Mouse (Mus musculus): ENCODE results near the gene Gm20388. TPM values are rescaled to one million over a fixed set of nuclear protein-coding genes. Genes with fewer than 3 reads are reported as not detected.

Gene Gm20388
- total and polyA plus RNA-seq, 2 experiments from 2014 or later: 51.3 TPM; not detected in 1

- TF ChIP-seq CTCF (IDR thresholded peaks at IDR 0.05; ENCODE audit: low read depth): no peak
- H3K27me3 ChIP-seq (ENCODE audit: insufficient read depth, low read length): no peaks in the 10 kb centered on the region
- no peaks in the 10 kb centered on the region for H3K36me3 ChIP-seq (ENCODE audit: insufficient read depth)
- H3K9ac ChIP-seq: peak overlapping the region; percentile 70; the same call in 1 of the 2 replicates
- H3K27ac ChIP-seq (ENCODE audit: low read depth, low read length): peak overlapping the region; percentile 57
- no peaks in the 10 kb centered on the region for H3K9me3 ChIP-seq (ENCODE audit: low read length)
- H3K4me3 ChIP-seq (ENCODE audit: low read depth, low read length): peak overlapping the region; percentile 81
- ATAC-seq (no peak), DNase-seq (no peak)
- 0% methylated on average over 1 of the region's 1 CpGs for WGBS
- peaks cover 8% of the 10 kb centered on the region for H3K4me1 ChIP-seq (ENCODE audit: insufficient read depth)
- peak overlapping the region; percentile 65 for H3K4me2 ChIP-seq (ENCODE audit: low read depth)
Observed at GRCm38 (mm10) chr8:123334467-123334866, 3423.8 kb downstream of the Gm20388 start.

GRCm38 (mm10) chr8:123337475-123337874, 3426.8 kb downstream of the Gm20388 start:
- no peak overlapping the region for H3K9ac ChIP-seq
- H3K4me2 ChIP-seq (ENCODE audit: low read depth): no peak overlapping the region
- H3K27ac ChIP-seq (ENCODE audit: low read depth, low read length): no peak overlapping the region
- WGBS: 78% methylated on average over 3 of the region's 3 CpGs
- H3K36me3 ChIP-seq (ENCODE audit: insufficient read depth): no peaks in the 10 kb centered on the region
- no peak for TF ChIP-seq CTCF (IDR thresholded peaks at IDR 0.05; ENCODE audit: low read depth)
- H3K9me3 ChIP-seq (ENCODE audit: low read length): no peaks in the 10 kb centered on the region
- H3K4me3 ChIP-seq (ENCODE audit: low read depth, low read length): no peak overlapping the region
- no peak for DNase-seq
- no peaks in the 10 kb centered on the region for H3K27me3 ChIP-seq (ENCODE audit: insufficient read depth, low read length)
- no peak for ATAC-seq
- H3K4me1 ChIP-seq (ENCODE audit: insufficient read depth): peaks cover 8% of the 10 kb centered on the region

GRCm38 (mm10) chr8:123340071-123340470, 3429.4 kb downstream of the Gm20388 start:
- H3K27ac ChIP-seq (ENCODE audit: low read depth, low read length): no peak overlapping the region
- H3K4me1 ChIP-seq (ENCODE audit: insufficient read depth): no peaks in the 10 kb centered on the region
- H3K9ac ChIP-seq: no peak overlapping the region
- ATAC-seq: no peak
- no peak overlapping the region for H3K4me2 ChIP-seq (ENCODE audit: low read depth)
- TF ChIP-seq CTCF (IDR thresholded peaks at IDR 0.05; ENCODE audit: low read depth): peak; percentile 18; the same call in 1 of the 2 replicates
- H3K36me3 ChIP-seq (ENCODE audit: insufficient read depth): no peaks in the 10 kb centered on the region
- DNase-seq: no peak
- no peaks in the 10 kb centered on the region for H3K27me3 ChIP-seq (ENCODE audit: insufficient read depth, low read length)
- WGBS: 91% methylated on average over 4 of the region's 4 CpGs
- no peaks in the 10 kb centered on the region for H3K9me3 ChIP-seq (ENCODE audit: low read length)
- no peak overlapping the region for H3K4me3 ChIP-seq (ENCODE audit: low read depth, low read length)

GRCm38 (mm10) chr8:123341040-123342015, 3430.7 kb downstream of the Gm20388 start:
- Histone ChIP-seq H3K27ac (ENCODE audit: low read depth, low read length) (no peak overlapping the region), H3K36me3 (ENCODE audit: insufficient read depth) (no peaks in the 10 kb centered on the region), H3K4me2 (ENCODE audit: low read depth) (no peak overlapping the region), H3K9me3 (ENCODE audit: low read length) (no peaks in the 10 kb centered on the region), H3K9ac (no peak overlapping the region), H3K4me3 (ENCODE audit: low read depth, low read length) (no peak overlapping the region), H3K27me3 (ENCODE audit: insufficient read depth, low read length) (no peaks in the 10 kb centered on the region), H3K4me1 (ENCODE audit: insufficient read depth) (no peaks in the 10 kb centered on the region)
- DNase-seq (no peak), ATAC-seq (no peak)
- TF ChIP-seq CTCF (IDR thresholded peaks at IDR 0.05; ENCODE audit: low read depth): no peak
- 93% methylated on average over 27 of the region's 27 CpGs for WGBS

GRCm38 (mm10) chr8:123342253-123342652, 3431.6 kb downstream of the Gm20388 start:
- no peaks in the 10 kb centered on the region for H3K36me3 ChIP-seq (ENCODE audit: insufficient read depth)
- no peak for ATAC-seq
- H3K9me3 ChIP-seq (ENCODE audit: low read length): no peaks in the 10 kb centered on the region
- H3K4me1 ChIP-seq (ENCODE audit: insufficient read depth): no peaks in the 10 kb centered on the region
- no peak overlapping the region for H3K9ac ChIP-seq
- no peak overlapping the region for H3K4me2 ChIP-seq (ENCODE audit: low read depth)
- no peak for DNase-seq
- no peak overlapping the region for H3K27ac ChIP-seq (ENCODE audit: low read depth, low read length)
- no peak for TF ChIP-seq CTCF (IDR thresholded peaks at IDR 0.05; ENCODE audit: low read depth)
- H3K4me3 ChIP-seq (ENCODE audit: low read depth, low read length): no peak overlapping the region
- WGBS: 76% methylated on average over 8 of the region's 8 CpGs
- H3K27me3 ChIP-seq (ENCODE audit: insufficient read depth, low read length): no peaks in the 10 kb centered on the region

- Histone ChIP-seq H3K4me2 (ENCODE audit: low read depth) (no peak overlapping the region), H3K4me3 (ENCODE audit: low read depth, low read length) (no peak overlapping the region), H3K27me3 (ENCODE audit: insufficient read depth, low read length) (no peaks in the 10 kb centered on the region), H3K27ac (ENCODE audit: low read depth, low read length) (no peak overlapping the region), H3K36me3 (ENCODE audit: insufficient read depth) (peaks cover 4% of the 10 kb centered on the region; the same call in 1 of the 2 replicates), H3K9me3 (ENCODE audit: low read length) (no peaks in the 10 kb centered on the region), H3K4me1 (ENCODE audit: insufficient read depth) (no peaks in the 10 kb centered on the region), H3K9ac (no peak overlapping the region)
- no peak for TF ChIP-seq CTCF (IDR thresholded peaks at IDR 0.05; ENCODE audit: low read depth)
- DNase-seq: no peak
- WGBS: 89% methylated on average over 7 of the region's 7 CpGs
- ATAC-seq: no peak
Observed at GRCm38 (mm10) chr8:123342911-123343310, 3432.3 kb downstream of the Gm20388 start.

- Histone ChIP-seq H3K9ac (no peak overlapping the region), H3K4me3 (ENCODE audit: low read depth, low read length) (no peak overlapping the region), H3K4me1 (ENCODE audit: insufficient read depth) (no peaks in the 10 kb centered on the region), H3K27me3 (ENCODE audit: insufficient read depth, low read length) (no peaks in the 10 kb centered on the region), H3K9me3 (ENCODE audit: low read length) (no peaks in the 10 kb centered on the region), H3K36me3 (ENCODE audit: insufficient read depth) (peaks cover 6% of the 10 kb centered on the region; the same call in 1 of the 2 replicates), H3K4me2 (ENCODE audit: low read depth) (no peak overlapping the region), H3K27ac (ENCODE audit: low read depth, low read length) (no peak overlapping the region)
- no peak for ATAC-seq
- no peak for TF ChIP-seq CTCF (IDR thresholded peaks at IDR 0.05; ENCODE audit: low read depth)
- DNase-seq: no peak
- WGBS: 93% methylated on average over 12 of the region's 12 CpGs
Observed at GRCm38 (mm10) chr8:123343422-123343821, 3432.8 kb downstream of the Gm20388 start.

Measured in forebrain, postnatal 0 days (tissue).